Mouse (Mus musculus): ENCODE measurements around the gene Vmn1r6.
"Not testable (repeated sequence)": the region's sequence is repeated elsewhere in the genome, so short reads cannot be mapped to it uniquely, and the experiment has no call there.

Vmn1r6 gene

GRCm38 (mm10) chr6:56996943-56997342 lies at the start of gene Vmn1r6:
Gene Vmn1r6 (plus strand): TSS chr6:56997243.
- no peak for DNase-seq (ENCODE audit: low spot score in 2 of 2)

DNA sequence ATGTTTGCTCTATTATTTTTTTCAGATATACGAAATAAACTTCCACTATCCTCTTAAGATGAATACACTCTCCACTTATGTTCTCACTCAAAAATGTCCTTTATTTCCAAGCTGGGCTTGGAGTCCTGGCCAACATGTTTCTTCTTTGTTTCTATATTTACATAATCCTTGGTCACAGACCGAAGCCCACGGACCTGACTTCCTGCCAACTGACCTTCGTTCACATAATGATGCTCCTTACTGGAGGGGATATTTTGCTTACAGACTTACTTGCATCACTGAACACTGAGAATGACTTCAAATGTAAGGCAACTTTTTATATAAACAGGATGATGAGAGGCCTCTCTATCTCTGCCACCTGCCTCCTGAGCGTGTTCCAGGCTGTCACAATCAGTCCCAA lies 40.6 kb upstream of the Vmn1r6 start:
- DNase-seq (ENCODE audit: low spot score in 2 of 2), result no peak

- DNase-seq (ENCODE audit: low spot score in 2 of 2), result no peak
Observed at GRCm38 (mm10) chr6:56969973-56970372, 27.1 kb upstream of the Vmn1r6 start, which contains the start of gene Vmn1r5. Gene Vmn1r5 (plus strand): TSS chr6:56970273.

- not testable (repeated sequence) for DNase-seq (ENCODE audit: low spot score in 2 of 2)
Observed at GRCm38 (mm10) chr6:57025224-57025623, 28.2 kb downstream of the Vmn1r6 start, which contains the start of gene Vmn1r7. Gene Vmn1r7 (minus strand): TSS chr6:57025324.

DNA sequence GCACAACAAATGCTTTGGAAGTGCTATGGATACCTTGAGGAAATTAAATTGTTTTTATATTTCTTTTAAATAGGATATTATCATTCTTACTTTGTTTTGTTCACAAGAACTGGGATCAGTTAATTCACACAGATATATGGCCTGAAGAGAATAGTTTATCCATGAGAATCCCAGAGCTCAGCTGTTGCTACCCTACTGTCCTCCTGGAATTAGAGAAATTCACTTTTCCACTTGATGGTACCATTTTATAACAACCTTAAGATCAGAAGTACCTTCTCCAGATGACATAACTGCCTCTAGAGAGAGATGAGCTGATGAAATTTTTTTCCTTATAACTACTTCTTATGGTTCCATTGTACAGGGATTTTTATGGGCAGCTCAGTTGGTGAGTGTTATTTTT lies 34.9 kb downstream of the Vmn1r6 start, which contains the start of gene Vmn1r8:
Gene Vmn1r8 (plus strand): TSS at position 301 of the 400 bp plus-strand sequence.
- DNase-seq (ENCODE audit: low spot score in 2 of 2), result no peak

- no peak for DNase-seq (ENCODE audit: low spot score in 2 of 2)
Observed at GRCm38 (mm10) chr6:57034674-57035073, 37.6 kb downstream of the Vmn1r6 start.
